ENCODE assay signal across 8 mouse cellular contexts in the genomic region with DNA sequence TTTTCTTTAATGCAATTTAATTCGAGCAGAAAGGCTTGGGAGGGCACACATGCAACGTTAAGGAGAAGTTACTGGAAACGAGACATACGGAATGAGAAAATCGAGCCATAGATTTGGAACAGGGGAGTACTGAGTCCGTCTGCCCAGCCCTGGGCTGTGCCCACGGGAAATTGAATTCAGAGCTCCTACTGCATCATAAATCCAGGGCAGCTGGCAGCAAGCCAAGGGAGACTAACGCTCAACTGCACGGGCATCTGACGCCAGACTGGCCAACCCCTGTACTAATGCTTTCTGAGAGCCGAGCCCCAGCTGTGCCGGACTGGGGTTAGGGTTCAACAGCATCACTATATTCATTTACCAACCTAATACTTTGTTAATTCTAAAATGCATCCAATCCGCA. TPM values are rescaled to one million over a fixed set of nuclear protein-coding genes. Genes with fewer than 3 reads are reported as not detected.
DNase-seq lines count a peak whose midpoint lies in the region; ATAC-seq lines count a peak whose summit lies in the region.

No protein-coding gene starts in this region.

- no peaks in the 10 kb centered on the region for H3K36me3 ChIP-seq in hindbrain, embryonic 13.5 days
- no peaks in the 10 kb centered on the region for H3K36me3 ChIP-seq in limb, embryonic 12.5 days
- H3K36me3 ChIP-seq in forebrain, embryonic 11.5 days (ENCODE audit: control insufficient read depth, insufficient read depth, low read length): no peaks in the 10 kb centered on the region

- no peak overlapping the region for H3K4me2 ChIP-seq in hindbrain, embryonic 13.5 days
- H3K4me2 ChIP-seq in limb, embryonic 12.5 days: peak overlapping the region; percentile 27; the same call in 1 of the 2 replicates
- H3K4me2 ChIP-seq in forebrain, embryonic 11.5 days (ENCODE audit: low read depth, low read length, severe bottlenecking): no peak overlapping the region

- no peak overlapping the region; the same call in 1 of the 2 replicates for H3K27ac ChIP-seq in hindbrain, embryonic 13.5 days
- H3K27ac ChIP-seq in limb, embryonic 12.5 days: no peak overlapping the region; the same call in 1 of the 2 replicates
- H3K27ac ChIP-seq in forebrain, embryonic 11.5 days (ENCODE audit: low read depth, low read length): no peak overlapping the region

- H3K9ac ChIP-seq in hindbrain, embryonic 13.5 days: 0 out of 2 replicates have a peak overlapping the region, but pooled peaks have one; percentile 14
- no peak overlapping the region for H3K9ac ChIP-seq in limb, embryonic 12.5 days (replicated peaks)
- H3K9ac ChIP-seq in forebrain, embryonic 11.5 days (ENCODE audit: low read length): no peak overlapping the region

- no peak overlapping the region for H3K4me3 ChIP-seq in hindbrain, embryonic 13.5 days
- H3K4me3 ChIP-seq in limb, embryonic 12.5 days (replicated peaks): no peak overlapping the region
- no peak overlapping the region for H3K4me3 ChIP-seq in forebrain, embryonic 11.5 days (ENCODE audit: low read depth, low read length)

- H3K27me3 ChIP-seq in hindbrain, embryonic 13.5 days: no peaks in the 10 kb centered on the region
- no peaks in the 10 kb centered on the region for H3K27me3 ChIP-seq in limb, embryonic 12.5 days
- no peaks in the 10 kb centered on the region for H3K27me3 ChIP-seq in forebrain, embryonic 11.5 days (ENCODE audit: control insufficient read depth, insufficient read depth, low read length)

- DNase-seq in layer of hippocampus, postnatal 10 days (ENCODE audit: low spot score in 2 of 2): peak; percentile 34 to 42
- no peak for DNase-seq in layer of hippocampus, postnatal 14 days (ENCODE audit: low spot score in 2 of 2)
- DNase-seq in adrenal gland, postnatal 14 days: peak; percentile 91
- peak; percentile 70 for DNase-seq in right cerebral cortex, postnatal 14 days
- DNase-seq in forebrain, embryonic 11.5 days (ENCODE audit: low spot score): no peak

- 28% methylated on average over 13 of the region's 13 CpGs for WGBS in hindbrain, embryonic 13.5 days
- WGBS in limb, embryonic 12.5 days: 18% methylated on average over 13 of the region's 13 CpGs
- WGBS in forebrain, embryonic 11.5 days: 70% methylated on average over 13 of the region's 13 CpGs

- H3K4me1 ChIP-seq in hindbrain, embryonic 13.5 days (replicated peaks): peaks cover 42% of the 10 kb centered on the region
- peaks cover 63% of the 10 kb centered on the region for H3K4me1 ChIP-seq in limb, embryonic 12.5 days (replicated peaks)
- H3K4me1 ChIP-seq in forebrain, embryonic 11.5 days (replicated peaks; ENCODE audit: control insufficient read depth, insufficient read depth, low read length): peaks cover 7% of the 10 kb centered on the region; the same call in 1 of the 2 replicates

- no peaks in the 10 kb centered on the region for H3K9me3 ChIP-seq in hindbrain, embryonic 13.5 days
- H3K9me3 ChIP-seq in limb, embryonic 12.5 days: no peaks in the 10 kb centered on the region
- H3K9me3 ChIP-seq in forebrain, embryonic 11.5 days (ENCODE audit: control insufficient read depth, low read length): no peaks in the 10 kb centered on the region

- peak; percentile 29; the same call in 1 of the 2 replicates for ATAC-seq in hindbrain, embryonic 13.5 days (ENCODE audit: low FRiP score)
- ATAC-seq in limb, embryonic 12.5 days (ENCODE audit: insufficient number of reproducible peaks, insufficient read depth, low FRiP score, low TSS enrichment, low read depth): no peak
- no peak for ATAC-seq in forebrain, embryonic 11.5 days (replicated peaks; ENCODE audit: low FRiP score)
- no peak for ATAC-seq in inflammation-experienced regulatory T-cells, adult 6 months

RNA-seq across cellular contexts. Expression of gene Cyth3, which starts 1.3 kb away (rescaled TPM):
- total RNA-seq in layer of hippocampus, postnatal 10 days (2021): 10 to 100 TPM; 52.0 to 65.7 TPM
- total RNA-seq in layer of hippocampus, postnatal 14 days (2021): 10 to 100 TPM; 48.1 to 52.4 TPM
- 139 and 144 TPM in 2 replicates for total RNA-seq in adrenal gland, postnatal 14 days (2021)
- polyA plus RNA-seq in hindbrain, embryonic 13.5 days (2015; fragmentation: Nextera tagmentation; extraction: Ambion mirVana): 34.2 and 37.9 TPM in 2 replicates
- 53.2 and 55.5 TPM in 2 replicates for polyA plus RNA-seq in limb, embryonic 12.5 days (2016; fragmentation: Nextera tagmentation; extraction: Ambion mirVana)
- polyA plus RNA-seq in forebrain, embryonic 11.5 days (2014; fragmentation: Nextera tagmentation; extraction: Ambion mirVana): 27.8 and 29.4 TPM in 2 replicates
- 10 to 100 TPM; 11.4 to 41.0 (median 34.9) TPM for polyA plus RNA-seq in inflammation-experienced regulatory T-cells, adult 6 months (2017; shearing (Covaris generic))

Comparison
In these comparisons a context has a peak if more than half of its experiments do, and no peak if none do; other contexts are left out.
1. DNase-seq: peak in layer of hippocampus, postnatal 10 days (2 of 2), adrenal gland, postnatal 14 days (single experiment) and right cerebral cortex, postnatal 14 days (single experiment); none in layer of hippocampus, postnatal 14 days (0 of 2) and forebrain, embryonic 11.5 days (single experiment).